Mouse (Mus musculus) liver, embryonic 14.5 days (tissue): ENCODE results near the gene Odaph. TPM values are rescaled to one million over a fixed set of nuclear protein-coding genes. Genes with fewer than 3 reads are reported as not detected.
"Not testable (repeated sequence)": the region's sequence is repeated elsewhere in the genome, so short reads cannot be mapped to it uniquely, and the experiment has no call there.

Experiments used
- ATAC-seq: fragments of 200-750 bp; cut with Nextera tagmentation; 2 replicates; pipeline ENCODE4 v1.8.0; 2017; ENCODE audit warnings: moderate number of reproducible peaks, mild to moderate bottlenecking, moderate library complexity; ENCODE audit not compliant: insufficient read depth
- DNase-seq, 3 experiments: peaks; one replicate each; pipeline ENCODE4 v3.0.0-alpha.2; 2012 to 2013; ENCODE audit warnings: low read depth in 3 of 3, low spot score in 3 of 3
- H3K27ac ChIP-seq: fragments of 300-500 bp; sonication (generic); 2 replicates; pipeline ENCODE4 v1.5.1; 2014; ENCODE audit warnings: moderate library complexity, mild to moderate bottlenecking, control low read depth, inconsistent platforms
- H3K27me3 ChIP-seq: fragments of 300-500 bp; sonication (generic); 2 replicates; pipeline ENCODE4 v1.6.1; 2014; ENCODE audit warnings: mild to moderate bottlenecking, low read length, moderate library complexity; ENCODE audit not compliant: control insufficient read depth, insufficient read depth
- H3K36me3 ChIP-seq: fragments of 300-500 bp; sonication (generic); replicated peaks from 2 replicates; pipeline ENCODE4 v1.6.1; 2014; ENCODE audit warnings: low read depth; ENCODE audit not compliant: control insufficient read depth, insufficient read depth
- H3K4me1 ChIP-seq, 2 experiments: fragments of 200-500 bp in 1 of 2; fragments of 300-500 bp in 1 of 2; sonication (generic) in 1 of 2; replicated peaks; 2 replicates each; pipeline ENCODE4 v1.6.1; 2012 to 2014; ENCODE audit warnings: antibody characterized with exemption in 1 of 2, inconsistent platforms in 1 of 2, low read length in 1 of 2; ENCODE audit not compliant: control insufficient read depth in 2 of 2, insufficient read depth in 2 of 2
- H3K4me2 ChIP-seq: fragments of 300-500 bp; sonication (generic); 2 replicates; pipeline ENCODE4 v1.6.1; 2014; ENCODE audit warnings: low read depth, mild to moderate bottlenecking, control low read depth, moderate library complexity
- H3K4me3 ChIP-seq, 2 experiments: fragments of 200-500 bp in 1 of 2; fragments of 300-500 bp in 1 of 2; sonication (generic) in 1 of 2; 2 replicates each; pipeline ENCODE4 v1.5.1; 2012 to 2014; ENCODE audit warnings: low read depth in 2 of 2, low read length in 2 of 2, mild to moderate bottlenecking in 2 of 2, control low read depth in 1 of 2, inconsistent platforms in 1 of 2, moderate library complexity in 1 of 2; ENCODE audit not compliant: insufficient read depth in 1 of 2
- H3K9ac ChIP-seq: fragments of 300-500 bp; sonication (generic); replicated peaks from 2 replicates; pipeline ENCODE4 v1.6.1; 2014; ENCODE audit warnings: mild to moderate bottlenecking, control low read depth, moderate library complexity
- H3K9me3 ChIP-seq: fragments of 300-500 bp; sonication (generic); 2 replicates; pipeline ENCODE4 v1.6.1; 2016; ENCODE audit warnings: low read length, mixed read lengths; ENCODE audit not compliant: control insufficient read depth
- CTCF ChIP-seq: IDR thresholded peaks from 2 replicates; pipeline ENCODE4 v1.5.1; 2016; ENCODE audit warnings: antibody characterized with exemption, low read depth, control low read depth
- EP300 ChIP-seq: IDR thresholded peaks from 2 replicates; pipeline ENCODE4 v1.6.1; 2016; ENCODE audit warnings: antibody characterized with exemption, low read depth
- WGBS: fragments of 180-500 bp; shearing (Covaris S2); extraction: QIAGEN DNeasy Blood & Tissue Kit; methylation state at CpG from one replicate; pipeline ENCODE4 v1.1.7; 2014; ENCODE audit not compliant: insufficient replicate concordance; 5-methylcytosine and 5-hydroxymethylcytosine counted together
- polyA plus RNA-seq, 2 experiments: library from polyadenylated mRNA; depleted of rRNA in 1 of 2; stranded (reverse) in 1 of 2; unstranded in 1 of 2; fragments of >200 nt; fragmentation: Nextera tagmentation in 1 of 2; extraction: Ambion mirVana in 1 of 2; gene quantifications; 2 replicates each; pipeline versions ENCODE4 v1.2.1 to v1.2.3; 2012 to 2014

The Odaph gene
- polyA plus RNA-seq (2012; rRNA removed), result not detected in 2 replicates
- not detected in 2 replicates for polyA plus RNA-seq (2014; fragmentation: Nextera tagmentation; extraction: Ambion mirVana)

DNA sequence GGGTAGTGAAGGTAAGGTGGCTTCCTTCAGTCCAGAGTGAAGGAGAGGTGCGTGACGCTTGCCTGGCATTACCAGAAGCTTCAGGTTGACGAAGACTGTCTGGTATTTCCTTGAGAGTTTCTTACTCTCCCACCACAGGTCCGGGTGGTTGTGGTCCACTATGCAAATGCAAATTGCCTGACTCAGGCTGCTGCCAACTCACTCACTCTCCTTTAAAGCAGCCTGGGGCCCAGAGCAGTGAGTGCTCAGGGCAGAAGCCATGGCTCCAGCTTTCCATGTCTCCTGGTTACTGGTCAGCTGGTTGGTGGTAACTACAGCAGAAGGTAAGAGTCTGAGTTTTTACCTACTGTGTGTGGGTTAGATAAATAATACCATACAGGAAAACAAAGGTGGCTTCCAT lies at the start of gene Odaph:
TSS of gene Odaph (plus strand) at position 240 of the 400 bp plus-strand sequence.
- Histone ChIP-seq H3K4me2 (no peak within 1 kb of the TSS), H3K4me3 (no peak within 1 kb of the TSS), H3K27ac (no peak within 1 kb of the TSS), H3K9ac (no peak within 1 kb of the TSS), H3K4me1 (no peaks in the 10 kb centered on the region), H3K36me3 (no peaks in the 10 kb centered on the region), H3K9me3 (no peaks in the 10 kb centered on the region), H3K27me3 (no peaks in the 10 kb centered on the region)
- 57% methylated on average over 4 of the region's 4 CpGs for WGBS
- TF ChIP-seq CTCF (no peak), EP300 (no peak)
- DNase-seq (no peak), ATAC-seq (no peak)

DNA sequence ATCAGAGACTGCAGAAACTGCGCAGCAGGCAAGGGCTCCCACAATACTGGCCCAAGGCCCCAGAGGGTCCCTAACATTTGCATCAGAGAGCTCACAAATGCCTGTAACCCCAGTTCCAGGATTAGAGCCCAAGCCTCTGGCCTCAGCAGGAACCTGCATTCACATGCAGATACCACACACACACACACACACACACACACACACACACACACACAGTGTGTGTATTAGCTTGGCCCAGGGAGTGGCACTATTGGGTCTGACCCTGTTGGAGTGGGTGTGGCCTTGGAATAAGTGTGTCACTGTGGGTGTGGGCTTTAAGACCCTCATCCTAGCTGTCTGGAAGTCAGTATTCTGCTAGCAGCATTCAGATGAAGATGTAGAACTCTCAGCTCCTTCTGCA lies 41.7 kb upstream of the Odaph start:
- 100% methylated on average over 1 of the region's 1 CpGs for WGBS
- not testable (repeated sequence) for H3K27me3 ChIP-seq, H3K4me3 ChIP-seq, H3K4me1 ChIP-seq, H3K27ac ChIP-seq, H3K9ac ChIP-seq, H3K4me2 ChIP-seq, H3K9me3 ChIP-seq, ATAC-seq, DNase-seq
- H3K36me3 ChIP-seq, result peaks cover 30% of the 10 kb centered on the region

DNA sequence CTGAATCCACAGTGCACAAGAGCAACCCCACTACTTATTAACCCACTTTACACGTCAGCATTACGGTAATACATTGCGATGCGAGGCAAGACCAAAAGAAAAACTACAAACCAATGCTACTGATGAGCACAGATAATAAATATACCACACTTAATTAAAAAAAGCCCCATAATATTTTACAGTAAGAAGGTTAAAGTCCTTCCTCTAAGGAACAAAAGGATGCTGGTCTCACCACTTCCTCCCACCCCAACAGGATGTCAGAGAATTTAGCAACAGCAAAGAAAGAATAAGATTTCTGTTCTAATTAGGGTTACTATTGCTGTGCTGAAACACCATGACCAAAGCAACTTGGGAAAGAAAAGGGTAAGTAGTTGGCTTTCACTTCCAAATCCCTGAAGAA lies 40.3 kb upstream of the Odaph start:
- H3K4me2 ChIP-seq, result no peak overlapping the region
- H3K27me3 ChIP-seq, result no peaks in the 10 kb centered on the region
- no peaks in the 10 kb centered on the region for H3K9me3 ChIP-seq
- no peak overlapping the region for H3K4me3 ChIP-seq
- no peak overlapping the region for H3K9ac ChIP-seq
- no peak overlapping the region for H3K27ac ChIP-seq
- 94% methylated on average over 4 of the region's 4 CpGs for WGBS
- ATAC-seq, result no peak
- no peak for DNase-seq
- H3K36me3 ChIP-seq, result peaks cover 43% of the 10 kb centered on the region
- H3K4me1 ChIP-seq, result no peaks in the 10 kb centered on the region
- TF ChIP-seq EP300 (no peak), CTCF (no peak)

DNA sequence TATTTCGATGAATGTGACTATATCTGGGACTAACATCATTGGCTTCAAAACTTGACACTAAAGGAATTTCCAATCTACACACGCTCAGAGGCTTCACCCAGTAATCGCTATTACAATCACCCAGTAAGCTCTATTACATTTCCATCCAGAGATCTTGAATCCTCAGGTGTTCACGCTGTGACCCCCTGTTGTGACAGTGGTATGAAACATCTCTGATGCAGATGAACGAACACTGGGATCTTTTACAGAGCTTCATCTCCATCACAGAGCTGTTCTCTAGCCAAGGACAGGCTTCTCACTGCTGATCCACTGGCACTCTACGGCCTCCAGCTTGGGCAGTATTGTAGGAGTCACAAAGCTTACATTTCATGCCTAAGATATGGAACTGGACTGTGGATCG lies 37.8 kb upstream of the Odaph start:
- Histone ChIP-seq H3K4me2 (no peak overlapping the region), H3K9ac (no peak overlapping the region), H3K36me3 (peaks cover 59% of the 10 kb centered on the region), H3K4me3 (no peak overlapping the region), H3K27me3 (no peaks in the 10 kb centered on the region), H3K9me3 (no peaks in the 10 kb centered on the region), H3K27ac (no peak overlapping the region), H3K4me1 (no peaks in the 10 kb centered on the region)
- ATAC-seq (no peak), DNase-seq (no peak)
- 86% methylated on average over 7 of the region's 7 CpGs for WGBS
- TF ChIP-seq CTCF (no peak), EP300 (no peak)

DNA sequence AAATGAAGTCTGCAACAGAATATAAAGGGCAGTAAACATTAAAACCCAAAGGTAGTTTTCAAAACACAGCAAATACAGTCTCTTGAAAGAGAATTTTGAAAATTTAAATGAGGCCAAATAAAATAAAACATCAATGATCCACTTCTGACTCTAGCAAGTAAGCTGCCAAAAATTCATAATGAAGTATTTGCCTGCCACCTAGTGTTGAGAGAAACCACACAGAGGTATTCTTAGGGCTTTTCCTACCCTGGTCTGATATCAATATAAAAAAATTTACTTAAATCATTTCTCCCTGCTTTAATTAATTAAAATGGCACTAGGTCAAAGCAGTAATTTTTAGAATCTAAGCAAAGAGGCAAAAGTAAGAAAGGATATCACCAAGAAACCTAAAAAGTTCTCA lies 35.9 kb upstream of the Odaph start:
- H3K9ac ChIP-seq, result no peak overlapping the region
- DNase-seq (no peak), ATAC-seq (no peak)
- H3K4me1 ChIP-seq, result no peaks in the 10 kb centered on the region
- no peak overlapping the region for H3K4me2 ChIP-seq
- no peaks in the 10 kb centered on the region for H3K27me3 ChIP-seq
- no peaks in the 10 kb centered on the region for H3K9me3 ChIP-seq
- H3K36me3 ChIP-seq, result peaks cover 59% of the 10 kb centered on the region
- no peak overlapping the region for H3K27ac ChIP-seq
- H3K4me3 ChIP-seq, result no peak overlapping the region
- TF ChIP-seq EP300 (no peak), CTCF (peak; percentile 6; the same call in 1 of the 2 replicates)
